Mouse (Mus musculus): Measurements from ENCODE around the gene Cald1. TPM values are rescaled to one million over a fixed set of nuclear protein-coding genes. Genes with fewer than 3 reads are reported as not detected.

Gene Cald1
- total RNA-seq, 2 experiments from 2014 or later: 23.3 to 35.0 TPM

- peak; percentile 57 for DNase-seq (ENCODE audit: low spot score)
Measured at GRCm38 (mm10) chr6:34750487-34751120, 152.3 kb downstream of the Cald1 start.

GRCm38 (mm10) chr6:34751625-34752024 is 153.3 kb downstream of the Cald1 start:
- DNase-seq (ENCODE audit: low spot score): no peak

GRCm38 (mm10) chr6:34754448-34754847 is 156.1 kb downstream of the Cald1 start:
- peak; percentile 68 for DNase-seq (ENCODE audit: low spot score)

- DNase-seq (ENCODE audit: low spot score): no peak
Measured at GRCm38 (mm10) chr6:34758340-34758739, 160.0 kb downstream of the Cald1 start.

GRCm38 (mm10) chr6:34760023-34760422 is 161.7 kb downstream of the Cald1 start:
- DNase-seq (ENCODE audit: low spot score): peak; percentile 42

- no peak for DNase-seq (ENCODE audit: low spot score)
Measured at GRCm38 (mm10) chr6:34765721-34766120, 167.4 kb downstream of the Cald1 start.

GRCm38 (mm10) chr6:34769984-34770383 is 171.7 kb downstream of the Cald1 start:
- no peak for DNase-seq (ENCODE audit: low spot score)

- DNase-seq (ENCODE audit: low spot score): no peak
Measured at GRCm38 (mm10) chr6:34770491-34770890, 172.2 kb downstream of the Cald1 start.

- no peak for DNase-seq (ENCODE audit: low spot score)
Measured at GRCm38 (mm10) chr6:34776396-34776795, 178.1 kb downstream of the Cald1 start.

GRCm38 (mm10) chr6:34777094-34777493 is 178.8 kb downstream of the Cald1 start:
- no peak for DNase-seq (ENCODE audit: low spot score)

GRCm38 (mm10) chr6:34777981-34778668 is 179.8 kb downstream of the Cald1 start:
- no peak for DNase-seq (ENCODE audit: low spot score)

- peak; percentile 94 for DNase-seq (ENCODE audit: low spot score)
Measured at GRCm38 (mm10) chr6:34780231-34780942, 182.1 kb downstream of the Cald1 start, which contains the start of gene Agbl3. Gene Agbl3 (plus strand): TSS chr6:34780432.

GRCm38 (mm10) chr6:34780943-34781289 is 182.6 kb downstream of the Cald1 start:
- DNase-seq (ENCODE audit: low spot score): no peak

- DNase-seq (ENCODE audit: low spot score): no peak
Measured at GRCm38 (mm10) chr6:34782493-34782892, 184.2 kb downstream of the Cald1 start.

- no peak for DNase-seq (ENCODE audit: low spot score)
Measured at GRCm38 (mm10) chr6:34796881-34797280, 198.6 kb downstream of the Cald1 start.

- no peak for DNase-seq (ENCODE audit: low spot score)
Measured at GRCm38 (mm10) chr6:34797887-34798286, 199.6 kb downstream of the Cald1 start.

GRCm38 (mm10) chr6:34805582-34805981 is 207.3 kb downstream of the Cald1 start:
- no peak for DNase-seq (ENCODE audit: low spot score)

- no peak for DNase-seq (ENCODE audit: low spot score)
Measured at GRCm38 (mm10) chr6:34810651-34811050, 212.4 kb downstream of the Cald1 start.

GRCm38 (mm10) chr6:34824406-34824805 is 226.1 kb downstream of the Cald1 start:
- no peak for DNase-seq (ENCODE audit: low spot score)

Measured in gastrocnemius, adult 18-20 months (tissue).